Mouse (Mus musculus): ENCODE measurements around the gene Rer1. TPM values are rescaled to one million over a fixed set of nuclear protein-coding genes. Genes with fewer than 3 reads are reported as not detected.

Rer1 gene
- polyA plus RNA-seq, 1 experiment: 101 TPM

- TF ChIP-seq GATA1 (IDR thresholded peaks at IDR 0.05; ENCODE audit: low read length): no peak
Observed at GRCm38 (mm10) chr4:155092718-155093430, 6.7 kb upstream of the Rer1 start.

- no peak for TF ChIP-seq GATA1 (IDR thresholded peaks at IDR 0.05; ENCODE audit: low read length)
Observed at GRCm38 (mm10) chr4:155090688-155091449, 4.7 kb upstream of the Rer1 start.

GRCm38 (mm10) chr4:155090147-155090546, 4.0 kb upstream of the Rer1 start:
- TF ChIP-seq GATA1 (IDR thresholded peaks at IDR 0.05; ENCODE audit: low read length): no peak

DNA sequence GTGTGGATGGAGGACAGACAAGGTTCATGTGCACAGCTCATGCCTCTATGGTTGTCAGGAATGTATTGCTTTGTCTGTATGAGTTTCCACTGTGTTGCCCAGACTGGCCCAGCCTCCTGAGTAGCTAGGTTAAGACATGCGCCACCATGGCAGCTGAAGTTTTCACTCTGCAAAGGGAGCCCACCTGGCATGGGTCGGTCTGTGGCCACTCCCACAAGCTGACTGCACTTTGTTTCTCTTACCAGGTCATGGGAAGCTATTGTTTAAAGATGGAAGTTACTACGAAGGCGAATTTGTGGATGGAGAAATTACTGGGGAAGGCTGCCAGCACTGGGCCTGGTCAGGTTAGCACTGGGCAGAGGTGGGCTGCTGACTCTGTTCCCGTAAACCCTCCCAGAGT, 3.1 kb upstream of the Rer1 start:
- TF ChIP-seq GATA1 (IDR thresholded peaks at IDR 0.05; ENCODE audit: low read length): no peak

- no peak for TF ChIP-seq GATA1 (IDR thresholded peaks at IDR 0.05; ENCODE audit: low read length)
Observed at GRCm38 (mm10) chr4:155085206-155086107, 725 bp downstream of the Rer1 start.

DNA sequence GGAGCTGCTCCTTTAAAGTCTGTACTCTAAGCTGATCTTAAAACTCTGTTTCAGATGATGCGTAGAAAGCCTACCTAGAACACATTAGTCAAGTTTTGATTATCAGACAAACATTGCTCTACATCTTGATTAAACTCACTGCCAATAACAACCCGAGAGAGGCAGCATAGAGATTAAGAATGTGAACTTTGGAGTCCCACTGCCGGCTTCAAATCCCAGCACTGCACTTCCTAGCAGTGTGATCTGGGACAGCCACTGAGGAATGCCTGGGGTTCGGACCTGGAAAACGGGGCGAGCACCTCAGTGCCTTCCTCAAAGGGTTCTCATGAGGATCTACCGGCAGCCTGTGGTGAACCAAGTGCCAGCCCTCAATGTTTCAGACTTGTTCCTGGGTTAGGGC, 1.8 kb downstream of the Rer1 start:
- no peak for TF ChIP-seq GATA1 (IDR thresholded peaks at IDR 0.05; ENCODE audit: low read length)

DNA sequence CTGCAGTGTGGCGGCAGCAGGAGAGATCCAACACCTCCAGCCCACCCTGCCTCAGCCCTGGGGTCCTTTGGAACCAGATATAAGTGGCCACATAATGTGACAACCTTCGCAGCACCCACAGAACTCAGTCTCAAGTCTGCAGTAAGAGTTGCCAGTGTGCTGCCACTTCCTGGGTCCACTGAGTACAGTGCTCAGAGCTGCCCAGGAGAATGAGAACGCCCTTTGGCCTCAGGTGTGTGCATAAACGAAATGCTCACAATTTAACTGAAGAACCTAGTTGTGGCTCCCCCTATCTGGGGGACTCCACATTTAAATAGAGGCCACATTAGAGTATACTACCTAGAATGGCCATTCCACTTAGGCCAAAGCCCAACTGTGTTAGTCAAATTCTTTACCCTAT, 2.6 kb downstream of the Rer1 start:
- TF ChIP-seq GATA1 (IDR thresholded peaks at IDR 0.05; ENCODE audit: low read length): no peak

- TF ChIP-seq GATA1 (IDR thresholded peaks at IDR 0.05; ENCODE audit: low read length): no peak
Observed at GRCm38 (mm10) chr4:155079666-155080065, 6.5 kb downstream of the Rer1 start.

GRCm38 (mm10) chr4:155076677-155077076, 9.5 kb downstream of the Rer1 start:
- no peak for TF ChIP-seq GATA1 (IDR thresholded peaks at IDR 0.05; ENCODE audit: low read length)

GRCm38 (mm10) chr4:155075813-155076212, 10.4 kb downstream of the Rer1 start:
- no peak for TF ChIP-seq GATA1 (IDR thresholded peaks at IDR 0.05; ENCODE audit: low read length)

DNA sequence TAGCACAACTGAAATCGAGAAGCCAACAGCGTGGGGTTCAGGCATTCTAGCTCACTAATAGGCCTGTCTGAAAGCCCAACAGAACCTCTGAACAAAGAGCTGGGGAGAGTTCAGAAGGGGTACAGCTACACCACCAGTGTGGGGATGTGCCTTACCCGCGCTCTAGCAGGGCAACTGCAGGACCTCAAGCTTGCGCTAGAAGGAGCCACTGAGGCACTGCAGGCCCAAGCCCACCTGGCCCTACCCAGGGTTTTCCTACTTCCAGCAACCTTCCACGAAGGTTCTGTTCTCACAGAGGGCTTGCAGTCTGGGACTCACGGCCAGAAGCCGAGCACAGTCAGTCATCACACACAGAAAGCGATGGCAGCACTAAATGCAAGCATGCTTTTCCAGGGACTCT, 11.0 kb downstream of the Rer1 start:
- no peak for TF ChIP-seq GATA1 (IDR thresholded peaks at IDR 0.05; ENCODE audit: low read length)

GRCm38 (mm10) chr4:155074418-155074817, 11.8 kb downstream of the Rer1 start:
- TF ChIP-seq GATA1 (IDR thresholded peaks at IDR 0.05; ENCODE audit: low read length): no peak

DNA sequence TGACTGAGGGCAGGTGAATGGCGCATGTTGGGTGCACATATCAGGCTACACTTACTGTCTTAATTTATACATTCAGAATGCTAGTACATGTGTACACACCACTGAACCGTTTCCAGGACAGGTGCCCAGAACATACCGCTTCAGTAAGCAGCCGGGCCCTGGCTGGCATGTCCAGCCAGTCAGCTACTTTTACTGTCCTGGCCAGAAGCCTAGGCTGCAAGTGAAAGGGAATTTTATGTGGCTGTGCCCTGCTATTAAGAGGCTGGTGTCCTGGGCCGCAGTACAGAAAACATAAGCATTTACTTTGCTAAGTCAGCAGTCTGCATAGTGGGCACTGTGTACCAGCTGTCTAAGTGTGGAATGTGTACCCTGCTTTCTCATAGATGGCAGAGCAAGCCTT, 15.3 kb downstream of the Rer1 start:
- no peak for TF ChIP-seq GATA1 (IDR thresholded peaks at IDR 0.05; ENCODE audit: low read length)

GRCm38 (mm10) chr4:155070199-155070598, 16.0 kb downstream of the Rer1 start:
- TF ChIP-seq GATA1 (IDR thresholded peaks at IDR 0.05; ENCODE audit: low read length): no peak

DNA sequence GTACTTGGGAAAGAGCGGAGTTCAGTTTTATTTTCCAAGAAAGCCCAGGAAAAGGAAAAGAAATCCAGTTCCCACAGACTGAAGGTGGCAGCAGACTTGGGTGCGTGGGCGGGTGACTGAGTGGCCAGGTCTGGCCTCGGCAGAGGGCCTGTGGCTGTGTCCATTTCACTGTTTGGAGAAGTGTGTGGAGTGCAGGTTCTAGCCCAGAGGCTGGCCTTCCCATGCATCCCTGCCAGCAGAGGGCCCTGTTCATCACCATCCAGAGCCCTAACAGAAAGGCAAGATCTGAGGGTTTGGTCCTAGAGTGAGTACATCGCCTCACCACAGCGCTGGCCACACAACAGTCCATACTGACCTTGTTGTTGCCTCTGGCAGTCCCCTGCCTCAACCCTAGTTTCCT, 17.0 kb downstream of the Rer1 start:
- TF ChIP-seq GATA1 (IDR thresholded peaks at IDR 0.05; ENCODE audit: low read length): no peak
